Mouse (Mus musculus) liver, embryonic 18 days (tissue): ENCODE measurements around the gene Apip. TPM values are rescaled to one million over a fixed set of nuclear protein-coding genes. Genes with fewer than 3 reads are reported as not detected.

Experiments
- polyA plus RNA-seq: library from polyadenylated mRNA; depleted of rRNA; stranded (reverse); fragments of >200 nt; gene quantifications from 2 replicates; pipeline ENCODE4 v1.2.3, GENCODE M21; 2012; rRNA removed

Gene Apip
- 16.5 and 18.2 TPM in 2 replicates for polyA plus RNA-seq

GRCm38 (mm10) chr2:103073219-103073982 lies at the start of gene Apip, which contains the start of gene Pdhx:
Apip (plus strand) TSS chr2:103073675.
Pdhx (minus strand) TSS chr2:103073513.

Other genes with a start within 250 kb of the Apip start
- 11.1 and 12.3 TPM in 2 replicates for gene Cd44, start 172.0 kb upstream of the Apip start, polyA plus RNA-seq
- 15.6 and 17.0 TPM in 2 replicates for gene Pdhx, start 162 bp upstream of the Apip start, polyA plus RNA-seq
- gene Ehf, start 229.6 kb downstream of the Apip start, polyA plus RNA-seq, result 0.39 and 0.50 TPM in 2 replicates